Mouse (Mus musculus) kidney, embryonic 14.5 days (tissue): ENCODE data around the gene 5330417C22Rik. TPM values are rescaled to one million over a fixed set of nuclear protein-coding genes. Genes with fewer than 3 reads are reported as not detected.

Experiments
- ATAC-seq: fragments of 200-750 bp; cut with Nextera tagmentation; 2 replicates; pipeline ENCODE4 v1.8.0; 2017; ENCODE audit warnings: moderate number of reproducible peaks, mild to moderate bottlenecking, moderate TSS enrichment, moderate library complexity; ENCODE audit not compliant: low FRiP score, low TSS enrichment
- H3K27ac ChIP-seq: fragments of 300-500 bp; sonication (generic); 2 replicates; pipeline ENCODE4 v1.5.1; 2014; ENCODE audit warnings: low read depth, mild to moderate bottlenecking, low read length, moderate library complexity, mixed read lengths
- H3K27me3 ChIP-seq: fragments of 300-500 bp; sonication (generic); 2 replicates; pipeline ENCODE4 v1.6.1; 2014; ENCODE audit warnings: mild to moderate bottlenecking, low read length; ENCODE audit not compliant: control insufficient read depth, insufficient read depth
- H3K36me3 ChIP-seq: fragments of 300-500 bp; sonication (generic); 2 replicates; pipeline ENCODE4 v1.6.1; 2014; ENCODE audit warnings: low read length, mixed read lengths; ENCODE audit not compliant: control insufficient read depth, insufficient read depth
- H3K4me1 ChIP-seq: fragments of 300-500 bp; sonication (generic); 2 replicates; pipeline ENCODE4 v1.6.1; 2014; ENCODE audit warnings: low read length, mixed read lengths; ENCODE audit not compliant: control insufficient read depth, insufficient read depth
- H3K4me2 ChIP-seq: fragments of 300-500 bp; sonication (generic); replicated peaks from 2 replicates; pipeline ENCODE4 v1.6.1; 2014; ENCODE audit warnings: low read depth, mild to moderate bottlenecking, low read length
- H3K4me3 ChIP-seq: fragments of 300-500 bp; sonication (generic); 2 replicates; pipeline ENCODE4 v1.5.1; 2014; ENCODE audit warnings: mild to moderate bottlenecking, low read length
- H3K9ac ChIP-seq: fragments of 300-500 bp; sonication (generic); 2 replicates; pipeline ENCODE4 v1.6.1; 2014; ENCODE audit warnings: low read depth, mild to moderate bottlenecking, low read length, moderate library complexity
- H3K9me3 ChIP-seq: fragments of 300-500 bp; sonication (generic); 2 replicates; pipeline ENCODE4 v1.6.1; 2016; ENCODE audit warnings: low read length; ENCODE audit not compliant: control insufficient read depth
- WGBS: fragments of 180-500 bp; shearing (Covaris S2); extraction: QIAGEN DNeasy Blood & Tissue Kit; methylation state at CpG from one replicate; pipeline ENCODE4 v1.1.7; 2014; 5-methylcytosine and 5-hydroxymethylcytosine counted together
- polyA plus RNA-seq: library from polyadenylated mRNA; unstranded; fragments of >200 nt; fragmentation: Nextera tagmentation; extraction: Ambion mirVana; gene quantifications from 2 replicates; pipeline ENCODE4 v1.2.1, GENCODE M21; 2014

The 5330417C22Rik gene
- polyA plus RNA-seq, 1 experiment from 2014 or later: 2.0 TPM

GRCm38 (mm10) chr3:108433188-108433880 lies 103.0 kb downstream of the 5330417C22Rik start:
- no peak for ATAC-seq
- H3K4me3 ChIP-seq: no peak overlapping the region
- no peak overlapping the region for H3K27ac ChIP-seq
- H3K4me1 ChIP-seq: no peaks in the 10 kb centered on the region
- peaks cover 79% of the 10 kb centered on the region for H3K36me3 ChIP-seq
- H3K4me2 ChIP-seq: no peak overlapping the region
- H3K9me3 ChIP-seq: no peaks in the 10 kb centered on the region
- WGBS: 55% methylated on average over 18 of the region's 18 CpGs
- no peaks in the 10 kb centered on the region for H3K27me3 ChIP-seq
- 0 out of 2 replicates have a peak overlapping the region, but pooled peaks have one; percentile 7 for H3K9ac ChIP-seq

GRCm38 (mm10) chr3:108432542-108433187 lies 103.7 kb downstream of the 5330417C22Rik start:
- peaks cover 86% of the 10 kb centered on the region for H3K36me3 ChIP-seq
- no peaks in the 10 kb centered on the region for H3K27me3 ChIP-seq
- WGBS: 90% methylated on average over 13 of the region's 13 CpGs
- no peak overlapping the region for H3K4me2 ChIP-seq
- H3K4me1 ChIP-seq: no peaks in the 10 kb centered on the region
- no peak overlapping the region for H3K4me3 ChIP-seq
- ATAC-seq: no peak
- H3K9ac ChIP-seq: no peak overlapping the region
- H3K27ac ChIP-seq: no peak overlapping the region
- no peaks in the 10 kb centered on the region for H3K9me3 ChIP-seq

GRCm38 (mm10) chr3:108425624-108426018 lies 110.7 kb downstream of the 5330417C22Rik start:
- Histone ChIP-seq H3K36me3 (peaks cover 52% of the 10 kb centered on the region), H3K4me2 (no peak overlapping the region), H3K9me3 (no peaks in the 10 kb centered on the region), H3K4me3 (no peak overlapping the region), H3K27me3 (no peaks in the 10 kb centered on the region), H3K27ac (no peak overlapping the region), H3K9ac (no peak overlapping the region), H3K4me1 (peaks cover 13% of the 10 kb centered on the region; the same call in 1 of the 2 replicates)
- no peak for ATAC-seq
- WGBS: 89% methylated on average over 6 of the region's 6 CpGs

GRCm38 (mm10) chr3:108424944-108425623 lies 111.3 kb downstream of the 5330417C22Rik start:
- ATAC-seq: no peak
- Histone ChIP-seq H3K9ac (no peak overlapping the region), H3K4me1 (peaks cover 13% of the 10 kb centered on the region; the same call in 1 of the 2 replicates), H3K9me3 (no peaks in the 10 kb centered on the region), H3K36me3 (peaks cover 50% of the 10 kb centered on the region), H3K27ac (no peak overlapping the region), H3K4me3 (no peak overlapping the region), H3K27me3 (no peaks in the 10 kb centered on the region), H3K4me2 (no peak overlapping the region)
- WGBS: 83% methylated on average over 7 of the region's 7 CpGs

GRCm38 (mm10) chr3:108423844-108424801 lies 112.2 kb downstream of the 5330417C22Rik start:
- Histone ChIP-seq H3K27ac (no peak overlapping the region), H3K4me1 (peaks cover 13% of the 10 kb centered on the region; the same call in 1 of the 2 replicates), H3K4me3 (no peak overlapping the region), H3K36me3 (peaks cover 41% of the 10 kb centered on the region), H3K27me3 (no peaks in the 10 kb centered on the region), H3K9ac (no peak overlapping the region), H3K9me3 (no peaks in the 10 kb centered on the region), H3K4me2 (peak overlapping the region; percentile 19)
- ATAC-seq: peak; percentile 71
- 24% methylated on average over 11 of the region's 11 CpGs for WGBS

GRCm38 (mm10) chr3:108423006-108423405 lies 113.3 kb downstream of the 5330417C22Rik start:
- 49% methylated on average over 6 of the region's 6 CpGs for WGBS
- Histone ChIP-seq H3K4me3 (no peak overlapping the region), H3K36me3 (peaks cover 29% of the 10 kb centered on the region), H3K4me2 (no peak overlapping the region), H3K27me3 (no peaks in the 10 kb centered on the region), H3K9me3 (no peaks in the 10 kb centered on the region), H3K4me1 (peaks cover 13% of the 10 kb centered on the region; the same call in 1 of the 2 replicates), H3K9ac (no peak overlapping the region), H3K27ac (no peak overlapping the region)
- ATAC-seq: no peak

GRCm38 (mm10) chr3:108415831-108416223 lies 120.5 kb downstream of the 5330417C22Rik start:
- H3K27ac ChIP-seq: peak overlapping the region; percentile 51; the same call in 1 of the 2 replicates
- H3K9me3 ChIP-seq: peaks cover 17% of the 10 kb centered on the region
- peak overlapping the region; percentile 97 for H3K4me2 ChIP-seq
- peaks cover 8% of the 10 kb centered on the region; the same call in 1 of the 2 replicates for H3K27me3 ChIP-seq
- peak; percentile 63 for ATAC-seq
- peaks cover 22% of the 10 kb centered on the region for H3K36me3 ChIP-seq
- H3K4me1 ChIP-seq: peaks cover 12% of the 10 kb centered on the region; the same call in 1 of the 2 replicates
- peak overlapping the region; percentile 80 for H3K4me3 ChIP-seq
- H3K9ac ChIP-seq: peak overlapping the region; percentile 82
- WGBS: under 1% methylated on average over 43 of the region's 48 CpGs
